Mouse (Mus musculus) kidney, postnatal 0 days (tissue): ENCODE results near the gene Casq2. TPM values are rescaled to one million over a fixed set of nuclear protein-coding genes. Genes with fewer than 3 reads are reported as not detected.

Experiments used
- ATAC-seq: fragments of 200-750 bp; cut with Nextera tagmentation; replicated peaks from 2 replicates; pipeline ENCODE4 v1.8.0; 2017; ENCODE audit warnings: low read depth, moderate number of reproducible peaks, moderate TSS enrichment, moderate library complexity; ENCODE audit not compliant: low FRiP score
- DNase-seq: peaks from one replicate; pipeline ENCODE4 v3.0.0-alpha.2; 2016; ENCODE audit warnings: low spot score
- H3K27ac ChIP-seq: fragments of 300-500 bp; sonication (generic); 2 replicates; pipeline ENCODE4 v1.5.1; 2014; ENCODE audit warnings: mild to moderate bottlenecking
- H3K27me3 ChIP-seq: fragments of 300-500 bp; sonication (generic); 2 replicates; pipeline ENCODE4 v1.6.1; 2014; ENCODE audit warnings: low read length, mixed read lengths; ENCODE audit not compliant: insufficient read depth
- H3K36me3 ChIP-seq: fragments of 300-500 bp; sonication (generic); 2 replicates; pipeline ENCODE4 v1.6.1; 2014; ENCODE audit warnings: low read length, mixed read lengths; ENCODE audit not compliant: insufficient read depth
- H3K4me1 ChIP-seq: fragments of 300-500 bp; sonication (generic); replicated peaks from 2 replicates; pipeline ENCODE4 v1.6.1; 2014; ENCODE audit warnings: antibody characterized with exemption, low read length, mixed read lengths; ENCODE audit not compliant: insufficient read depth
- H3K4me2 ChIP-seq: fragments of 300-500 bp; sonication (generic); 2 replicates; pipeline ENCODE4 v1.6.1; 2014; ENCODE audit warnings: mild to moderate bottlenecking, low read length, moderate library complexity, mixed read lengths
- H3K4me3 ChIP-seq: fragments of 300-500 bp; sonication (generic); replicated peaks from 2 replicates; pipeline ENCODE4 v1.5.1; 2014; ENCODE audit warnings: low read depth, low read length
- H3K9ac ChIP-seq: fragments of 300-500 bp; sonication (generic); 2 replicates; pipeline ENCODE4 v1.6.1; 2014; ENCODE audit warnings: low read depth, low read length
- H3K9me3 ChIP-seq: fragments of 300-500 bp; sonication (generic); replicated peaks from 2 replicates; pipeline ENCODE4 v1.6.1; 2016; ENCODE audit warnings: low read length, inconsistent platforms, mixed read lengths
- CTCF ChIP-seq: IDR thresholded peaks from 2 replicates; pipeline ENCODE4 v1.5.1; 2016; ENCODE audit warnings: antibody characterized with exemption, low read depth, mild to moderate bottlenecking, moderate library complexity
- WGBS: fragments of 180-500 bp; shearing (Covaris S2); extraction: QIAGEN DNeasy Blood & Tissue Kit; methylation state at CpG from one replicate; pipeline ENCODE4 v1.1.7; 2014; 5-methylcytosine and 5-hydroxymethylcytosine counted together
- polyA plus RNA-seq: library from polyadenylated mRNA; unstranded; fragments of >200 nt; fragmentation: Nextera tagmentation; extraction: Ambion mirVana; gene quantifications from 2 replicates; pipeline ENCODE4 v1.2.1, GENCODE M21; 2015

Casq2 gene
- polyA plus RNA-seq, 1 experiment from 2014 or later, result 0.47 TPM

- 13% methylated on average over 20 of the region's 20 CpGs for WGBS
- 0 out of 2 replicates have a peak, but pooled peaks have one; percentile 22 for ATAC-seq
Measured at GRCm38 (mm10) chr3:102193488-102194290, 107.5 kb downstream of the Casq2 start.

GRCm38 (mm10) chr3:102194291-102195051, 108.3 kb downstream of the Casq2 start:
- DNase-seq, result no peak
- WGBS, result 37% methylated on average over 11 of the region's 11 CpGs
- no peak overlapping the region for H3K9ac ChIP-seq
- peak overlapping the region; percentile 44 for H3K4me2 ChIP-seq
- H3K4me1 ChIP-seq, result peaks cover 66% of the 10 kb centered on the region
- H3K27ac ChIP-seq, result peak overlapping the region; percentile 67
- no peaks in the 10 kb centered on the region for H3K9me3 ChIP-seq
- TF ChIP-seq CTCF, result no peak
- H3K36me3 ChIP-seq, result no peaks in the 10 kb centered on the region
- H3K4me3 ChIP-seq, result no peak overlapping the region
- no peaks in the 10 kb centered on the region for H3K27me3 ChIP-seq
- ATAC-seq, result no peak

More at GRCm38 (mm10) chr3:102193488-102194290, 107.5 kb downstream of the Casq2 start:
- H3K27ac ChIP-seq, result peak overlapping the region; percentile 67
- TF ChIP-seq CTCF, result no peak
- peak; percentile 56 for DNase-seq
- H3K9me3 ChIP-seq, result no peaks in the 10 kb centered on the region
- H3K4me2 ChIP-seq, result peak overlapping the region; percentile 44
- no peak overlapping the region for H3K4me3 ChIP-seq
- H3K27me3 ChIP-seq, result no peaks in the 10 kb centered on the region
- peaks cover 63% of the 10 kb centered on the region for H3K4me1 ChIP-seq
- H3K9ac ChIP-seq, result no peak overlapping the region
- no peaks in the 10 kb centered on the region for H3K36me3 ChIP-seq

DNA sequence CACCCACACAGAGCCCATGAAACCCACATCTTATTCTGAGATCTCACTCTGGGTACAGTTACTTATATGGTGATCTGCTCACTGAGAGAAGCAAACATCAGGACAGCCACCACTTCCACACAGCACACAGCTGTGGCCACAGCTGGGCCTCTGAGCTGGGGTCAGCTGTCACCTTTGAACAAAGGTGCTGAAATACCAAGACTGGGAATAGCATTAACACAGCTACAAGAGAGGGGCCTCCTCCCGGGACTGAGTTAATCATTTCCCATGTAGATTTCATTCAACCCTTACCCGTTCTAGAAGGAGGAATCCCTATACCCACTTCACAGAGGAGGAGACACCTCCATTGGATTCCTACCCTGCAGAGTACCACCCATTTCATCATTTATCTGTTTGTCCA, 109.5 kb downstream of the Casq2 start:
- WGBS, result 41% methylated on average over 2 of the region's 2 CpGs
- Histone ChIP-seq H3K4me2 (no peak overlapping the region), H3K9me3 (no peaks in the 10 kb centered on the region), H3K4me3 (no peak overlapping the region), H3K27me3 (no peaks in the 10 kb centered on the region), H3K4me1 (peaks cover 72% of the 10 kb centered on the region), H3K9ac (no peak overlapping the region), H3K36me3 (no peaks in the 10 kb centered on the region), H3K27ac (no peak overlapping the region)
- ATAC-seq (no peak), DNase-seq (no peak)
- TF ChIP-seq CTCF, result no peak

Other genes starting within 250 kb of the Casq2 start
- 1.0 TPM in 2 replicates for gene Mab21l3, start 237.5 kb upstream of the Casq2 start, polyA plus RNA-seq
- 3.7 and 4.3 TPM in 2 replicates for gene Slc22a15, start 162.0 kb upstream of the Casq2 start, polyA plus RNA-seq
- not detected in 2 replicates for gene Nhlh2, start 76.3 kb upstream of the Casq2 start, polyA plus RNA-seq
- 12.8 and 13.8 TPM in 2 replicates for gene Vangl1, start 118.3 kb downstream of the Casq2 start, polyA plus RNA-seq